Mouse (Mus musculus) hematopoietic stem cell, adult 5-6 weeks (primary cell): Measurements from ENCODE around the gene Zfyve28. TPM values are rescaled to one million over a fixed set of nuclear protein-coding genes. Genes with fewer than 3 reads are reported as not detected.

Experiments used
- ATAC-seq, 2 experiments: fragments of 125-278 bp in 1 of 2; replicated peaks in 1 of 2; 2 replicates each; pipeline ENCODE4 v1.8.0; 2016 to 2017; ENCODE audit warnings: inconsistent platforms in 2 of 2, mild to moderate bottlenecking in 2 of 2, moderate number of reproducible peaks in 2 of 2, low read depth in 1 of 2, moderate TSS enrichment in 1 of 2; ENCODE audit not compliant: low FRiP score in 2 of 2, poor library complexity in 2 of 2, severe bottlenecking in 2 of 2, insufficient read depth in 1 of 2, low TSS enrichment in 1 of 2
- total RNA-seq: library from RNA; stranded (forward); fragments of 172-1452, 232-1000 nt; gene quantifications from 2 replicates; pipeline ENCODE4 v1.2.3, GENCODE M21; 2017

Zfyve28 gene
- total RNA-seq, 1 experiment from 2014 or later = 1.2 TPM

DNA sequence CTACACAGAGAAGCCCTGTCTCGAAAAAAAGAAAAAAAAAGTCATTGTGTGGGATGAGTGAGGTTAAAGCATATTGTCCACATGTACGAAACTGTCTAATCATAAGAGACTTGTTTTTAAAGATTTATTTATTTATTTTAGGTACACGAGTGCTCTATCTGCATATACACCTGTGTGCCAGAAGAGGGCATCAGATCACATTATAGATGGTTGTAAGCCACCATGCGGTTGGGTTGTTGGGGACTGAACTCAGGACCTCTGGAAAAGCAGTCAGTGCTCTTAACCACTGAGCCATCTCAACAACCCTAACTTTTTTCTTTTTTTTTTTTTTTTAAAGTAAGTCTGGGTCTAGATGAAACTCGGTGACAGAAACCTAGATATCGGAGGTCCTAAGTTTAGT is 5.1 kb upstream of the Zfyve28 start:
- no peak for ATAC-seq

DNA sequence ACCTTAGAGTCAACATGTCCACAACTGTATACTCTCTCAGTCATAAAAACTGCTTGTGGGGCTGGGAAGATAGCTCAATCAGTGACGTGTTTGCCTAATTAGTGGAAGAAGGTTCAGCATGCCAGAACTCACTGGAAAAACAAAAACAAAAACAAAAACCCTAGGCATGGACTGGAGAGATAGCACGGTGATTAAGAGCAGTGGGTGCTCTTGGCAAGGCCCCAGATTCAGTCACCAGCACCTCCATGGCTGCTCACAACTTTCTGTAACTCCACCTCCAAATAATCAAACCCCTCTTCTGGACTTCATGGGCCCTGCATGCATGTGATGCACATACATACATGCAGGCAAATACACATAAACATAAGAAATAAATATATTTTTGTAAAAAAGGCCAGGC is 1.0 kb upstream of the Zfyve28 start:
- ATAC-seq = no peak

DNA sequence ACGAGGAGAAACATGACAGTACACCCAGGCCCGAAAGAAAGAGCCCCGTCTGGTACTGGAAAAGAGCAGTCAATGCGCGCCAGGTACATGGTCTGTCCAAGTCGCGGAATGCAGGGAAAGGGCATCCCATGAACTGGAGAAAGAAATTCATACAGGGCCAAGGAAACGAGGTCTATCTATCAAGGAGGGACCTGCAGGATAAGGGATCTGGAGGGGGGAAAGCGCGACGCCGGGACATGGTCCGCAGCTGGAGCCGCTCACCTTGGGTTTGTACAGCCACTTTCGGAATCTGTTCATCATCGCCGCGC is 457 bp downstream of the Zfyve28 start:
- ATAC-seq = no peak

DNA sequence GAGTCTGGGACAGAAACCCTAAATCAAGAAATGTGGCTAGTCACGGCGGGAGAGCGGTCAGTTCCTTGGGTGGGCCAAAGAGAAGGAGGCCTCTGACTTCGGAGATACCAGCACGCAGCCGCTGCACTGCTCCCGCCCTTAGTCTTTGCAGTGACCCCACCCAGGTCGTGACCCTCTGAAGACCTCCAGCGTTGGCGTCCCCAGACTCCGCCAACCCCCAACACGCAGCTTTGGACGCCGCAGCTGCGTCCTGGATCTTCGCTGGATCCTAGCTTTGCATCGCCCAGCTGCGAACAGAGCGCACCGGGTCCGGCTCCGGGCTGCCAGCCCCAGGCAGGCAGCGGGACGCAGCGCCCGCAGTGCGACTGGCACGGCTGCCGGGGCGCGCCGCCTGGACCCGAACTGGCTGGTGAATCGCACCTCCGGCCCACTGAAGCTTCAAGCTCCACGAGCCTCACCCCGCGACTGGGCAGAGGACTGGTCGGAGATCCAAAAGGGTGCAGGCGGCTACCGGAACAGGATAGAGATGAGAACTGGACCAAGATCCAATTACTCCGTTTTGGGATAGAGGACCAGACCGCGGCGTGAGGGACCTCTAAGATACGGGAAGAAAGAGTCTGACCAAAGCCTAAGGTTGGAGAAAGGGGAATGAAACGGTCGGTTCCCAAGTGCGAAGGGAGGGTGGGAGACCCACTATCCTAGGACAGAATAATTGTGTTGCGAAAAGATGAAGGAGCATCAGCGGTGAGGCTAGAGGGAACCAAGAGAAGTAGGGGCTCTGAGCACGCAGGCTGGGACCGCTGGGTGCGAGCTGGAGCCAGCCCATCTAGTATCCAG is 1.0 kb downstream of the Zfyve28 start:
- ATAC-seq = no peak

DNA sequence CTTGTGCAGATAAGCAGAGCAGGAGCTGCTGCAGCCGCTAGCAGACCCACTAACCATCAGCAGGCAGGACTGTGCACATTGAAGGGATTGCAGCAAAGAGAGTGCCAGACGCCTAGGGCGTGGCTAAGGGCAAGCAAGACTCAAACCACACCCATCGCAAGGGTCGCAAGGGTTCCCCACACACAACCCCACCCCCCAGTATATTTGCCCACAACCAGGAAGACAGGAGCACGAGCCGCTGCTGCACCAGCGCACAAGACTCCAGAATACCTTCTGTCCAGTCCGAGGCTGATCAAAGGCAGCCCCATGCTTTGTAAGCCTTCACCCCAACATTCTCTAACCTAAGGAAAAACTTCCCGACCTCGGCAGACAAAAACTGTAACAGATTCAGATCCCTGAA is 1.7 kb downstream of the Zfyve28 start:
- no peak for ATAC-seq

DNA sequence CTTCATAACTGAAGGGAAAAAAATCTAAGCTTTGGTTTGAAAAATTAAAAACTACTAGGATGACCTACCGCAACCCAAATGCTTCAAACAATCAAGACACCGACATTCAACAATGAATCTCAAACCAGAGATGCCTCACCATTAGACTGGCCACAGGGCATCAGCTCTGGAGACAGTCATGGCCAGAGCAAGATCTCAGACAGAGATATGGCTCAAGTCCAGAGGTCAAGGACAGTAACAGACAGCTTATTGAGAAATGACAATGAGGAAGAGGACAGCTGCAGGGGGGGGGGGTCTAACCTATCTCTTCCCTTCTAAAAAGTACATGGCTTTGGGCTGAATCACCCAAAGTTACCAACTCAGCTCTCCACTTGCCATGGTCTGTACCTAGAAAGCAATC is 3.0 kb downstream of the Zfyve28 start:
- ATAC-seq = no peak

DNA sequence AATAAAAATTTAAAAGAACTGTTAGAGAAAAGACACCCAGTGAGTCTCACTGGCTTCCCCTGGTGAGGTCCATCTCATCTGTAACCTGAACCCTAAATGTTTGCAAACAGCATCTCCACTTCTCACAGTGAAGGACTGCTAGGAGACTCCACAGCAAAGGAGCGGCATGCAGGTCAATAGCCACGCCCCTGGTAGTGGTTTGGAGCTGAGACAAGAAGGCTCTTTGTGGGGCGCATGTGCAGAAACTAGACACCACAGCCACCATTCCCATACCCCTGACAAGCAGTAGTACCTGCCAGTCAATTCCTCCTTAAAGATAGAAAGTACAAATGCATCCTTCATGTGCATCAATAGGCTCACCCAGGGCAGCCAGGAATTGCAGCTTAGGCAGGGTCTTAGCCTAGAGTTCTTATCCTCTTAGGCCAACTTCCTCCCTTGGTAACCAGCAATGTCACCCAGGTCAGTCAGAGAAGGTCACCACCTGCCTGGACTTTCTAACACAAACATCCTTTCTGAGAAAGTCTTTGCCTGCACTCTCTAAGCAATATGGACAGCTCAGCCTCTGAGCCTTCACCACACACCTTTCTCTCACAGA is 4.0 kb downstream of the Zfyve28 start:
- ATAC-seq = no peak

DNA sequence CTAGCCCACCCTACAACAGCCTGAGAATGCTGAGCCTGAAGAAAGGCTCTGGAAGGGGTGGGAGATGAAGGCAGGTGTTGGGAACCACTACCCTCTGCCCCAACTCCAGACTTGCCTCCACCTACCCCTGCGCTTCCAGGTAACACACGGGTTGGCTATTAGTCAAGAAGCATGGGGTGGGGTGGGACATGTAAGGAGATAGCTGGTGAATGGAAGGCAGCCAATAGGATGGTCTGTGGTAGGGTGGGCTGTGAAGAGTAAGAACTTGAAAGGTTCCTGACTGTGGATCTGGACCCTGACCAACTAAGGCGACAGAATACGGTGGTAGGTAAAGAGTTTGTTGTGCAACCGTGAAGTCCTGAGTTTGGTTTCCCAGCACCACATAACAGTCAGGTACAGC is 4.9 kb downstream of the Zfyve28 start:
- ATAC-seq = no peak

DNA sequence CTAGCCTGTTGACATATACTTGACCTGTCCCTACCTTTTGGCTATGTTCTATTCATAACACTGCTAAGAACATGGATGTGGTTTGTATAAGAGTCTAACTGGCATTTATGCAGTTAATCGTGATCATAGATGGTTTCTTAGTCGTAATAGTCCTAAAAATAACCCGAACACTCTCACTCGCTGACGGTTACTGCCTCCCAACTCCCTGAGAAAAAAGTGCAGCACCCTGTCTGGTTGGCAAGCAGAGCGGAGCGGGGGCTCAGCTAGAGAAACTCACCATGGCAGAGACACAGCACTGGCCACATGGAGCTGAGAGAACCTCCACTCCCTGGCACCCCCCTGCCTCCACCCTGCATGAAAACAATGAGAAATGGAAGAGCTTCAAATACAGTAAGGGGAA is 7.3 kb downstream of the Zfyve28 start:
- no peak for ATAC-seq

DNA sequence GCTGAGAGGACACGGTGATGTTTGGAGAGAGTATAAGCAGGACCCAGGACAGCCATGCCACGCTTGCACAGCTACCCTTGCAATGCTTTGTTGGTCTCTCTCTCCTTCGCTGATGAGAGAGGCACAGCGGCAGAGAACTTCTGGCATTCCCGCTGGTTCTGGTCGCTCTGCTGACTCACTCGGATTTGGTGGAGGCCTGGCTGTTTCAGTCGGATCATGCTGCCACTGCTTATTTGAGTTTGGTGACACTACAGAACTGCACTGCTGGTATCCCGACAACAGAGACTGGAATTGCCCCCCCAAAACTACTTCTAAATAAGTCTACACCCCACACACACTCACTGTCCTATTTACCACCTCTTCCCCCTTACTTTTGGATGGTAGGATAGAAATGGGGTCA is 9.0 kb downstream of the Zfyve28 start:
- ATAC-seq = no peak

DNA sequence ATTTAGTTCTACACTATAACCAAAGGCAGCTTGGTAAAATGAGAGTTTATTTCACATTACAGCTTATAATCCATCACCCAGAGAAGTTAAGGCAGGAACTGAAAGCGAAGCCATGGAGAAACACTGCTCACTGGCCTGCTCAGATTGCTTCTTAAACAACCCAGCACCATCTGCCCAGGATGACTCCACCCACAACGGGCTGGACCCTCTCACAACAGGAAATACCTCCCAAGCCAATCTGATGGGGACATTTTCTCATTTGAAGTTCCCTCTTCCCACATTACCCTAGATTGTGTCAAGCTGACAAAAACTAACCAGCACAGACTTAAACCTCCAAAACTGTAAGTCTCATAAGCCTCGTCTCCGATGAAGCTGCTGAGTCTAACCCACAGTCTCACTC is 10.2 kb downstream of the Zfyve28 start:
- ATAC-seq = no peak

DNA sequence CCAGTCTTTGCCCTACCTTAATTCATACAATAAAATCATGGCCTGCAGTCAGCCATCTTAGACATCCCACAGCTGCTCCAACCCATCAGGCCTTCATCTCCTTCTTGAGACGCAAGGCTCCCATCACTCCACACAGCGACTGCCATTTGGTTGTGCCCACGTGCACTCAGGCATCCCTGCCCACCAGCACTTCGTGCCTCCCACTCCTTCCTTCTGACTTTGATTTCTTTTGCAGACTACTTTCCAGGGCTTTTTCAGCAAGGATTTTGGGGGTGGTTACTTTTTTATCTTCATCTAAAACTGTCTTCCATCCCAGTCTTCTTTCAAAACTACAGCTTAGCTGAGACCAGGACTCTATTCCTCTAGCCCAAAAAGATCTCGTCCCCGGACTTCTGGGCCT is 11.5 kb downstream of the Zfyve28 start:
- ATAC-seq = no peak

DNA sequence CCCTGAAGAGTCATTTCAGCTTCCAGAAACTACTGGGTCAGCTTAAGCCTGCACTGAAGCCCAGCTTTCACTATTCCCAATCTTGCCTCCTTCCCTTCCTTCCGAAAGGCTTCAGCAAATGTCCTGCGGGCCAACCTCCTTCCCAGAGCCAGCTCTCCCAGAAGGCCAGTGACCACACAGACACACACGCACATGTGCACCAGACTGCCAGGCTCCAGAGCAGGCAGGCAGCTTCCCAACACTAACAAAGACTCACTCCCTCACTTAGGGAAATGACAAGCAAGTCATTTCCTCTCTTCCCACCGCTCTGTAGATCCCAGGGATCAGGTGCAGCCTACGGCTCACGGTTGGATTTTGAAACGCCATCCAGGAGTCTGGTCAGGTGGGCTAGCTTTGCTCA is 12.1 kb downstream of the Zfyve28 start:
- ATAC-seq = no peak

DNA sequence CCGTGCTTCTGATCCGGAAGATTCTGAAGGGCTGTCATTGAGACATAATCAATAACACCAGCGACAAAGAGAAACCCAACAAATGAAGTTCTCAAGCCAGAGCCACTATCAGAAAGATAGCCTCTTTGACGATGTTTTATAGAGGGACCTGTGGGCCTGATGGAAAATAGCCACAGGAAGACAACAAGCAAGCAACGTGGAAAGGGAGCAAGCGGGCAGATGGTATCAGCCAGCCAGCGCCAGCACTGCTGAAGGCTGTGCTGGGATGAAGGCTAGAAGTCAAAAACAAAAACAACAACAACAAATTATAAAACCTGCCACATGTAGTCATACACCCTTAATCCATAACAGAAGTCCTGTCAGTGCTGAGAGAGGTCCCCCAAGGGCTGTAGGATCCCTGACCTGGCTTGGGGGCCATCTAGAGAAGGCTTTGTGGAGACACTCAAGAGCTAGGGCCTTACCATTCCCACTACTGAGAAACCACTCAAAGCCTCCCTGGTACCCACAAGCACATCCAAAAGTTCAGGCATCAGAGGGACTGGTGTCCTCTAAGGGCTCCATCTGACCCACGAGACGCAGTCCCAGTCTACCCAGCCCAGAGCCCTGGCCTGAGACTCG is 13.5 kb downstream of the Zfyve28 start:
- ATAC-seq = no peak

DNA sequence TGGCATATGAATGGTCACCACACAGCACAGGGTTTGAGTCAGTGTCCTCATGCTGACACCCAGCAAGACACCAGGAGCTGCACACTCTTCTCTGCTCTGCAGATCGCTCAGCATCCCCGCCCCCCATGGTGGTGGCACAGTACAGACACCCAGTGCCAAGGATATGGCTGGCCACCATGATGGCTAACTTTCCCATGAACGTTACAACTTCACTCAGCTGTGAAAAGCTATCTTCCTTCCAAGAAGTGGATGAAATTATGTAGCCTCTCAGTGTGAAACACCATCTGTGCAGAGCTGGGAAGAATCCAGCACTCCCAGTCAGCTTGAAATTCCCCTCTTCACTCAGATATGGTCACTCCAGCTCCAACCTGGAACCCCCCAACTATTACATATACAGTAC is 14.0 kb downstream of the Zfyve28 start:
- ATAC-seq = no peak

DNA sequence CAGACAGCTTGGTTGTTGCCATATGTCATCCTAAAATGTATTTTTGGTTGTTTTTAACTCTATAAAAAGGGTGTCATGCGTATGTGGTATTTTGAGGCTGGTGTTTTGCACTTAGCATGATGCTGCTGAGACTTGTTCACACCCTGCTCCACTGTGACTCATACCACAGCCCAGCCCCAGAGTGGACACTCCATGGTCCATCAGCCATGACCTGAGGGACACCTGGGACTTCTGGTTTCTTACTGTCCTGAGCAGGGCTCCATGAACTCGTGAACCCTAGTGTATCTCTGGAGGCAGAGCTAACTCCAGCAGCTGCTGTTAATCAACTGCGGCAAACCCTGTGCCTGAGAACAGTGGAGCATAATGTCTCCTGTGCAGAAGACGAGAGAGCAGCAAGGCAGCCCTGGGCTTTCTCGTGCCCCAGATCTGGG is 15.0 kb downstream of the Zfyve28 start:
- no peak for ATAC-seq

DNA sequence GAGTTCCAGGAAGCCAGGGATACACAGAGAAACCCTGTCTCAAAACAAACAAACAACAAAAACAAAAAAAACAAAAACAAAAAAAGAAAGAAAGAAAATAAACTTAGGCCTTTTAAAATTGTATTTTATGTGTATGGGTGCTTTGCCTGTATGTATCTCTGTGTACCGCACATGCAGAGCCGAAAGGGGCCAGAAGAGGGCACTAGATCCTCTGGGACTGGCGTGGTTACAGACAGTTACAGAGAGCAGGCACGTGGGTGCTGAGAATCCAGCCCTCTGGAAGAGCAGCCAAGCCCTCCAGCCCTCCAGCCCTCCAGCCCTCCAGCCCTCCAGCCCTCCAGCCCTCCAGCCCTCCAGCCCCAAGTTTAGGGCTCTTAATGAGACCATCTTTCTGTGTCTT is 16.5 kb downstream of the Zfyve28 start:
- ATAC-seq = peak in 1 of 2 experiments; percentile 62; a peak in 1 of 4 replicates

DNA sequence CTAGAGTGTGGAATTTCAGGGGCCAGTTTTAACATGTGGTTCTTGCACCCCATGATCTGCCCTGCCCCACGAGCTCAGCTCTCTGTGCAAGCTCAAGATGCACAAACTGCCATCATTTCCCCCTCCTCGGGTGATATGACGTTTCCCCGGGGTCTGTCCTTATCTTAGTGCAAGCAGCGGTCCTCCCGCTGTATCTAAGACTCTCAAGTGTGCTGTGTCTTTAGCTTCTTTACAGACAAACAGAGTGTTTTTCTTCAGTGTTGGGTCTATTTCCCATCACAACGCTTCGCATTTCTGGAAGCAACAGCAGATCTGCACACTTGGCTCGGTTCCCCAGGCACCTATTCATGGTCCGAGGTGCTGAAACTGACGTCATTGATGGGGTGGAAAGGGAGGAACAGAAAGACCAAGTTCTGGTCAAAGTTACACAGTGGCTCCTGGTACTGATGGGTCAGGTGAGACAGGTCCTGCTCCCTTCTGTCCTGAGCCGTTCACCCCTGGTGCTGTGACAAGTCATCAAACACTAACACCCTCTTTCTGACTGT is 18.3 kb downstream of the Zfyve28 start:
- ATAC-seq = no peak
